Mouse (Mus musculus) left cerebral cortex, adult 8-10 months (tissue): ENCODE measurements around the gene Snu13. TPM values are rescaled to one million over a fixed set of nuclear protein-coding genes. Genes with fewer than 3 reads are reported as not detected.

Source experiments
- DNase-seq, 2 experiments: peaks; one replicate each; pipeline ENCODE4 v3.0.0; 2022; ENCODE audit warnings: low spot score in 2 of 2
- total RNA-seq, 4 experiments: library from RNA; stranded (reverse); gene quantifications; 2 replicates each; pipeline ENCODE4 v1.2.4; 2022

Snu13 gene
- total RNA-seq, 4 experiments from 2014 or later, result 103 to 133 (median 117) TPM

DNA sequence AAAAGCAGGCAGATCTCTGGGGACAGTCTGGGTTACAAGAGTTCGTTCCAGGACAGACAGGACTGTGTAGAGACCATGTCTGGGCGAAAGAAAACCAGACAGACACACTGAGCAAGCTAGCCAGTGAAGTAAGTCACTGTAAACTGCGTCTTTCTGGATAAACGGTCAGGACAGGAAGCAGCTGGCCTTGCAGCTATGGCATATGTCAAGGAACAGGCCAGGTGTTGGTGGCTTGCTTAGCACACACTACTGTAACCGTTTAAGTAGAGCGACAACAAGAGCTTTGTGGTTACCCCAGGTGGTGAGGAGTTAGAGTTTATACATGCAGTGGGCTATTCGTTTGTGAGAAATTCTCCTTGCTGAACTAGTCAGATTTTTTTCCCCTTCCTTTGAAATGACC, 19.7 kb downstream of the Snu13 start:
- DNase-seq, result no peak

- no peak for DNase-seq
Measured at GRCm38 (mm10) chr15:82027276-82027675, 20.1 kb downstream of the Snu13 start.

DNA sequence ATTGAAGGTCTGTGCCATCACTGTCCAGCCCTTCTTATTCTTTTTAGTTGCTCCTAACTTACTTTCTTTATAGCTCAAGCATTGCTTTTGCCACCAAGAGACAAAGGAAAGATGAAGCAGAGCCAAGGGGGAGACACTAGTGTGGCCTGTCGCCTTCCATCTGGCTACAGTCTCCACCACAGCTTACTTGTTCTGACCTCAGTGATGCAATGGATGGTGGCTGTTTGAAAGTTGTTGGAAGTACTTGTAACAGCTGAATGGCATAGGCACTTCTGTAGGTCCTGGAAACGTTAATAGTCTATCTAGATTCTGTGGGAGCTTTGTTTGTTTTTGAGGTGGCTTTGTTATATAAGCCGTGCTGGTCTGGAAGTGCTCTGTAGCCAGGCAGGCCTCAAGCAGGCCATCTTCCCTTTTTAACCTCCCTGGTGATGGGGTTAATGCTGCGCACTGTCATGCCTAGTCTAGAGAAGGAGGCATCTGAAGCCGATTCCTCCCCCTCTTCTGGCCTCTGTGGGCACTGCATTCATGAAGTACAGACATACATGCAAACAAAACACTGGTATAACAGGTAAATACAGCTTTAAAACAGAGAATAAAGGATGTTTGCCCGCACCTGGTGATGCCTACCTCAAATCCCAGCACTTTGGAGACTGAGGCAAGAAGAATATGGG, 23.3 kb downstream of the Snu13 start:
- no peak for DNase-seq

DNA sequence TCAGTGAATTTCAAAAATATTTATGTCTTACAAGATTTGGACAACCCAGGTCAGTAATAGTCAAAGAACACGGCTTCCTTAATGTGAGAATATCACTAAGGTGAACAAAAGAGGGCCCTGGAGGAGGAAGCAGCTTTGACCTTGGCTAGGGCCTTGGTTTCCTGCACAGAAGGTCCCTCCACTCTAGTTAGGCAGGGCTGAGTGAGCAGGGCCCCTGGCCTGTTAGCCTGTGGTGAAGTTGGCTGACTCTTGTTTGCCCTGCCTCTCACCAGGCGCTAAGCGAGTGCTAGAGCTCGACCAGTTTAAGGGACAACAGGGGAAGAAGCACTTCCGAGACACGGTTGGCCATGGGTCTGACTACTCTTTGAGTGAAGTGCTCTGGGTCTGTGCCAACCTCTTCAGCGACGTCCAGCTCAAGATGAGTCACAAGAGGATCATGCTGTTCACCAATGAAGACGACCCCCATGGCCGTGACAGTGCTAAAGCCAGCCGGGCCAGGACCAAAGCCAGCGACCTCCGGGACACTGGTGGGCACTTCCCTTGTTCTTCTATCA, 24.8 kb downstream of the Snu13 start:
- no peak for DNase-seq

DNA sequence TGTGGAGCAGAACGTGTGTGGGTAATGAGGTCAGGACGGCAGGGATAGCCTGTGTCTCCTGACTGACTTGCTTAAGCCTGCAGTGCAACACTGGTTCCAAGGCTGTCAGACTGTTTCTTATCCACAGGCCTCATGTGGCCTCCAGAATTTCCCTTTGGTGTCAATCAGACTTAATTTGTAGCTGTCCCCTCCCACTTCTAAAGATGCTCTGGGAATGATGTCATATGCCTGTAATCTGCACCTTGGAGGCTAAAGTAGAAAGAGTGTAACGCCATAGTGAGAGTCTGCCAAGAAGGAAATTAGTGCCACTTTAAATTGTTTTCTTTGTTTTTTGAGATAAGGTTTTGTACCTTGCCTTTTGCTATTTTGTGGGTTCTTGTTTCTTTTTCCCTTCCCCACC, 28.1 kb downstream of the Snu13 start:
- DNase-seq, result no peak

DNA sequence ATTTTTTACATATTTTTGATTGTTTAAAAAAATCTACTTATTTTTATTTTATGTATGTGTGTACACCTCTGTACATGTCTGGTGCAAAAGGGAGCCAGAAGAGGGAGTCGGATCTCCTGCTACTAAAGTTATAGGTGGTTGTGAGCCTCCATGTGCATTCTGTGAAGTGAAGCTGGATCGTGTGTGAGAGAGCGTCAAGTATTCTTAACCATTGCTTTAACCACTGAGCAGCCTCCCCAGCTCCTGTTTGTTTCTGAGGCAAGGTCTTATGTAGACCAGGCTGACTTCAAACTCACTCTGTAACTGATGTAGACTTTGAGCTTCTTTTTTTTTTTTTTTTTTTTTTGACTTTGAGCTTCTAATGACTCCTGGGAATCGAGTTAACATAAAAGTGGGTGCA, 29.9 kb downstream of the Snu13 start:
- DNase-seq, result no peak

DNA sequence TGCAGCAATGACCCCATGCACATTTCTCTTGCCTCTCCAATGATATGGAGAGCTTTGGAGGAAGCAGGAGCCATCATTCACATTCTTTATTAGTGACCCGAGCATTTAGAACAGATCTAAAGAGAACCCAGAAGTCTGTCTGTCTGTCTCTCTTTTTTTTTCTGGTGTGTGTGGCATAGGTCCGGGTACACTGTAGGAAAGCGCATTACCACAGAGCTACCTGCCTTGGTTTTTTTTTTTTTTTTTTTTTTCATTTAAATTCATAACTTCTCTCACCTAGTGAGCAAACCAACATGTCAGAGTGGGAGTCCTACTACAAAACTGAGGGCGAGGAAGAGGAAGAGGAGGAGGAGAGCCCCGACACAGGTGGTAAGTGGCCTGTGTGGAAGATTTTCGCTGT, 30.6 kb downstream of the Snu13 start:
- DNase-seq, result no peak

GRCm38 (mm10) chr15:82016101-82016808, 31.1 kb downstream of the Snu13 start:
- peak; percentile 99 for DNase-seq

- no peak for DNase-seq
Measured at GRCm38 (mm10) chr15:82015392-82016100, 31.9 kb downstream of the Snu13 start.

DNA sequence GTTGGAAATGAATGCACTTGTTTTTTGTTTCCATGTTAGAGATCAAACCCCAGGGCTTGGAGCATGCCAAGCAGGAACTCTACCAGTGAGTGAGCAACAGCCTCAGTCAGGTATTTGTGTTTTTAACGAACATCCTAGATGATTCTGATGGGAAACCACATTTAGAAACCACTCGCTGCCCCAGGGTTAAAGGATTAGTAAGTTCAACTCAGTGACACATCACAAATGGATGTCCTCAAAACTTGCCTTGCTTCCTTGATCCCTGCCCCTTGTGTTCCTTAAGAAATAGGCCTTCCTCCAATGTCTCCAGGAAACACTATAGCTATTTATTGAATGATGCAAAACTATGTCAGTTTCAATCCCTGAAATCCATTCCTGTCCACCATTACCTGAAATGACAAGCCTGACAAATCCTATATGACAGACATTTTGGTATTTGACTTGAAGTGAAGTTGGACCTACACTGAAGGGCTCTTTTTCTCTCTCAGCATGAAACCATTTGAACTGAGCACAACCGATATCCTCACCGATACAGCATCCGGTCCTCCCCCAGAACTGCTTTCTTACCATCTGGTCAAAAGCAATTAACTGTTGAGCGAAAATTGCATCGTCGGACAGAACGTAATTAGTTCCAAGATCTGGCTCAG, 32.5 kb downstream of the Snu13 start:
- no peak for DNase-seq

GRCm38 (mm10) chr15:82011947-82012346, 35.5 kb downstream of the Snu13 start:
- no peak for DNase-seq

DNA sequence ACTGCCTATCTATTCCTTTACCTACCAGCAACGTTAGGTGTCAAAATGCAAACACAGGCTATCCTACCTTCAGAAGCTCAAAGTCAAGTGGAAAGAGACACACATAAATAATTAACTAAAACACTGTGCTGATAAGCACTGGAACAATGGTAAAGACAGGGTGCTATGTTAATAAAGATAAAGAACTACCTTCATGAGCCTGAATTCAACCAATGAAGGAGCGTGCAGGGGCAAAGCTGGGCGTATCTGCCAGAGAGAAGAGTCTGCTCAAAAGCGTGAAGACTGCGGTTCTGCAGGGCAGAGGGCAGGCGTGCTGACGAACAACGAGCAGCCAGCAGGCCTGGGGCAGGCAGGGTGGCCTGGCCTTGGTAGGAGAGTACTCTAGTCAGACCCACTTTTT, 43.1 kb downstream of the Snu13 start:
- no peak for DNase-seq

DNA sequence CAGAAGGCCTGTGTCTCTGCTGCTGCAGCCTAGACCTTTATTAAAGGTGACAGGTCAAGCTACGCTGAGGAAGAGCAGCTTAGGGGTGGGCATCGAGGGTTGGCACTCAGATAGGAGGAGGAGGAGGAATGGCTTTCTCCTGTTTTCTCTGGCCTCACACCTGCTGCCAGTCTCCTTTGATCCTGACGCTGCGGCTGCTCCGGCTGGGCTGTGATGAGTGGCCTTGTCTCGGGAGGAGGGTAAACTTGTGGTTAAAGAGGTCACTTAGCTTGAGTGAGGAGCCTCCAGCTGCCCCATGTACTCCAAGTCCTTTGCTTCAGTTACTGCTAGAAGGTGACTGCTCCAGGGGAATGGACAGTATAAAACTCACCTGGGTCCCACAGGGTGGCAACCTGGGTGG, 53.4 kb downstream of the Snu13 start:
- no peak for DNase-seq

DNA sequence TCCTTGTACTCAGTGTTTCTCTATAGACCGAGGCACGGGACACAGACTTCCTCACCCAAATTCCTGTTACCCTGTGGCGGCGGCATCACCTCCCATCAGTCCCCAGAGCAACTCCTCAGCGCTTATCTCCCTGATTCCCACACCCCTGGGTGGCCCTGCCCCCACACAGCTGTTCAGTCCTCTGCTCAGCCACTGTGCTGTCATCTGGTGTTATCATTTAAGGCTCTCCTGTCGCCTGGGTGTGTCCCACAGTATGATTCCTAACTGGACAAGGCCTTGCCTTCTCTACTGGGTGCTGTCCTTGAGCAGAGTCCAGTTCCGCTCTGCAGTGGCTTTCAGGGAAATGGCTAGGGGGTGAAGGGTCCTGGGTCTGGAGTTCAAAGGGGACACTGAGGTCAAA, 56.8 kb downstream of the Snu13 start:
- DNase-seq, result no peak

Other genes with a start within 250 kb of the Snu13 start
- 100 to 1,000 TPM; 255 to 311 (median 291) TPM for gene Tef, start 245.2 kb downstream of the Snu13 start, total RNA-seq
- 10 to 100 TPM; 26.6 to 40.2 (median 33.5) TPM for gene Tob2, start 188.8 kb downstream of the Snu13 start, total RNA-seq
- gene Phf5a, start 175.7 kb downstream of the Snu13 start, total RNA-seq, result 10 to 100 TPM; 38.1 to 43.5 (median 38.2) TPM
- gene Aco2, start 175.3 kb downstream of the Snu13 start, total RNA-seq, result 100 to 1,000 TPM; 453 to 537 (median 485) TPM
- 10 to 100 TPM; 52.4 to 56.6 (median 55.3) TPM for gene Polr3h, start 121.4 kb downstream of the Snu13 start, total RNA-seq
- gene Csdc2, start 110.8 kb downstream of the Snu13 start, total RNA-seq, result 10 to 100 TPM; 73.0 to 81.8 (median 75.8) TPM
- gene Pmm1, start 86.7 kb downstream of the Snu13 start, total RNA-seq, result 100 to 1,000 TPM; 180 to 198 (median 188) TPM
- not detected for gene 1700029P11Rik, start 67.1 kb downstream of the Snu13 start, total RNA-seq
- 10 to 100 TPM; 21.9 to 28.5 (median 26.0) TPM for gene Xrcc6, start 59.8 kb downstream of the Snu13 start, total RNA-seq
- gene Desi1, start 13.7 kb downstream of the Snu13 start, total RNA-seq, result 100 to 1,000 TPM in 2 of 4 experiments, 10 to 100 TPM in 2; 81.8 to 126 (median 105) TPM
- gene 4930407I10Rik, start 11.6 kb upstream of the Snu13 start, total RNA-seq, result not detected
- gene Mei1, start 22.4 kb upstream of the Snu13 start, total RNA-seq, result 1 to 10 TPM; 3.9 to 5.5 (median 4.0) TPM
- gene Ccdc134, start 80.3 kb upstream of the Snu13 start, total RNA-seq, result 10 to 100 TPM in 1 of 4 experiments, 1 to 10 TPM in 3; 8.1 to 11.8 (median 9.0) TPM
- gene Srebf2, start 99.6 kb upstream of the Snu13 start, total RNA-seq, result 100 to 1,000 TPM; 204 to 229 (median 207) TPM
- gene Shisa8, start 165.2 kb upstream of the Snu13 start, total RNA-seq, result 1 to 10 TPM; 3.1 to 5.3 (median 5.0) TPM
- gene Tnfrsf13c, start 176.8 kb upstream of the Snu13 start, total RNA-seq, result under 1 TPM; 0.37 to 0.98 (median 0.64) TPM
- gene Cenpm, start 197.2 kb upstream of the Snu13 start, total RNA-seq, result 1 to 10 TPM; 2.7 to 4.3 (median 4.1) TPM
- gene 1500009C09Rik, start 204.8 kb upstream of the Snu13 start, total RNA-seq, result 100 to 1,000 TPM; 104 to 114 (median 110) TPM
- 100 to 1,000 TPM; 491 to 572 (median 530) TPM for gene Sept3, start 227.3 kb upstream of the Snu13 start, total RNA-seq